Mouse (Mus musculus) limb, embryonic 14.5 days (tissue): ENCODE results near the gene Cisd1. TPM values are rescaled to one million over a fixed set of nuclear protein-coding genes. Genes with fewer than 3 reads are reported as not detected.

Source experiments
- ATAC-seq: fragments of 200-750 bp; cut with Nextera tagmentation; 2 replicates; pipeline ENCODE4 v1.8.0; 2017; ENCODE audit warnings: low read depth, moderate number of reproducible peaks, moderate TSS enrichment; ENCODE audit not compliant: low FRiP score
- DNase-seq: peaks from one replicate; pipeline ENCODE4 v3.0.0-alpha.2; 2015; ENCODE audit warnings: low spot score
- H3K27ac ChIP-seq: fragments of 300-500 bp; sonication (generic); replicated peaks from 2 replicates; pipeline ENCODE4 v1.5.1; 2014; ENCODE audit warnings: low read depth, mild to moderate bottlenecking, low read length, moderate library complexity, mixed read lengths
- H3K27me3 ChIP-seq: fragments of 300-500 bp; sonication (generic); 2 replicates; pipeline ENCODE4 v1.6.1; 2014; ENCODE audit warnings: low read length, mixed read lengths; ENCODE audit not compliant: control insufficient read depth, insufficient read depth
- H3K36me3 ChIP-seq: fragments of 300-500 bp; sonication (generic); 2 replicates; pipeline ENCODE4 v1.6.1; 2014; ENCODE audit warnings: mild to moderate bottlenecking, low read length, moderate library complexity, mixed read lengths; ENCODE audit not compliant: control insufficient read depth, insufficient read depth
- H3K4me1 ChIP-seq: fragments of 300-500 bp; sonication (generic); 2 replicates; pipeline ENCODE4 v1.6.1; 2014; ENCODE audit warnings: antibody characterized with exemption, low read length, mixed read lengths; ENCODE audit not compliant: control insufficient read depth, insufficient read depth
- H3K4me2 ChIP-seq: fragments of 300-500 bp; sonication (generic); replicated peaks from 2 replicates; pipeline ENCODE4 v1.6.1; 2014; ENCODE audit warnings: low read depth, mild to moderate bottlenecking, low read length, moderate library complexity; ENCODE audit not compliant: severe bottlenecking
- H3K4me3 ChIP-seq: fragments of 300-500 bp; sonication (generic); replicated peaks from 2 replicates; pipeline ENCODE4 v1.5.1; 2014; ENCODE audit warnings: low read length
- H3K9ac ChIP-seq: fragments of 300-500 bp; sonication (generic); 2 replicates; pipeline ENCODE4 v1.6.1; 2014; ENCODE audit warnings: mild to moderate bottlenecking, low read depth, low read length, moderate library complexity; ENCODE audit not compliant: severe bottlenecking
- H3K9me3 ChIP-seq: fragments of 300-500 bp; sonication (generic); 2 replicates; pipeline ENCODE4 v1.6.1; 2016; ENCODE audit warnings: low read length; ENCODE audit not compliant: control insufficient read depth
- POLR2A ChIP-seq: fragments of 200-500 bp; IDR thresholded peaks from 2 replicates; pipeline ENCODE4 v1.8.0; 2012; ENCODE audit warnings: inconsistent platforms, mild to moderate bottlenecking, moderate library complexity, borderline replicate concordance; ENCODE audit not compliant: insufficient read depth, insufficient read length; ENCODE audit errors: extremely low read depth
- WGBS: fragments of 180-500 bp; shearing (Covaris S2); extraction: QIAGEN DNeasy Blood & Tissue Kit; methylation state at CpG from one replicate; pipeline ENCODE4 v1.1.7; 2014; 5-methylcytosine and 5-hydroxymethylcytosine counted together
- polyA plus RNA-seq, 2 experiments: library from polyadenylated mRNA; depleted of rRNA in 1 of 2; stranded (reverse) in 1 of 2; unstranded in 1 of 2; fragments of >200 nt; fragmentation: Nextera tagmentation in 1 of 2; extraction: Ambion mirVana in 1 of 2; gene quantifications; 2 replicates each; pipeline versions ENCODE4 v1.2.1 to v1.2.3; 2012 to 2014

Cisd1 gene
- polyA plus RNA-seq, 2 experiments, result 35.7 to 80.0 TPM

DNA sequence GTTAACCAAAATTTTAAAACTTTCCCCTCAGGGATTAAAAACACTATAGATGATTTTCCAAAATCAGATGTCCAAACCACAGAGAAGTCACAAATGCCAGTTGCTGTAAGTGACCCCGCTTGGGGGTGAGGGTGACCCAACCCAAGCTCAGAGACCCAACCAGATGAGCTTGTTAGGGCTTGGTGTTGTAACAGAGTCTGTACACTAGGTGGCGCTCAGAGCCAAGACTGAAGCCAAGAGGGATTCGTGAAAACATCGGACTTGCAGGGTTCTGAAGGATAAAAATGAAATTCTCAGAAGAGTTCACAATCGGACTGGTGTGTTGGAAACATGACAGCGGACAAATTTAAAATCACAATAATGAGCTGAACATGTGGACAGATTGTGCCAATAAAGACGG lies 18.0 kb downstream of the Cisd1 start:
- Histone ChIP-seq H3K9me3 (no peaks in the 10 kb centered on the region), H3K27me3 (no peaks in the 10 kb centered on the region), H3K36me3 (peaks cover 12% of the 10 kb centered on the region), H3K4me2 (no peak overlapping the region), H3K4me1 (no peaks in the 10 kb centered on the region), H3K9ac (no peak overlapping the region), H3K4me3 (no peak overlapping the region), H3K27ac (no peak overlapping the region)
- 0 out of 2 replicates have a peak, but pooled peaks have one; percentile 62 for ATAC-seq
- 0 out of 2 replicates have a peak, but pooled peaks have one; percentile 15 for TF ChIP-seq POLR2A
- DNase-seq, result peak; percentile 67
- WGBS, result 10% methylated on average over 7 of the region's 7 CpGs

DNA sequence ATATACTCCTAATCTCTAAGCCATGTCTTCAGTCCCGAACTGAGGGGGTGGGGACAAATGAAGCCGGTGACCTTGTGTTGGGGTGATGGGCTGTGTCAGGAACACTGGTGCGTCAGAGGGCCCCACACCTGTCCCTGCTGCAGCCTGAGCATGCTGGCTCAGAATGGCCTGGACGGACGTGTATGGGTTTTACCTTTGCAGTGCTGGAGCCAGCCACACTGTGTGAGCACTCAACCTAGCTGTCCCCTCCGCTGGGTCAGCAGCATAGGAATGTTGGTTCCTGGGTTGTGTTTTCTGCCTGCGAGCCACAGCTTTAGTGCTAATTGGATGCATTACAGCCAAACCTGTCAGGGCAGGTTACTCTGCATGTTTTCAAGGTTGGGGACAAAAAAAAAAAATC lies 18.6 kb downstream of the Cisd1 start:
- no peaks in the 10 kb centered on the region for H3K4me1 ChIP-seq
- no peak overlapping the region for H3K9ac ChIP-seq
- no peaks in the 10 kb centered on the region for H3K9me3 ChIP-seq
- no peak overlapping the region for H3K4me3 ChIP-seq
- WGBS, result 63% methylated on average over 7 of the region's 7 CpGs
- peaks cover 12% of the 10 kb centered on the region for H3K36me3 ChIP-seq
- no peak overlapping the region for H3K4me2 ChIP-seq
- no peaks in the 10 kb centered on the region for H3K27me3 ChIP-seq
- H3K27ac ChIP-seq, result no peak overlapping the region
- no peak for DNase-seq
- ATAC-seq, result no peak
- no peak for TF ChIP-seq POLR2A

DNA sequence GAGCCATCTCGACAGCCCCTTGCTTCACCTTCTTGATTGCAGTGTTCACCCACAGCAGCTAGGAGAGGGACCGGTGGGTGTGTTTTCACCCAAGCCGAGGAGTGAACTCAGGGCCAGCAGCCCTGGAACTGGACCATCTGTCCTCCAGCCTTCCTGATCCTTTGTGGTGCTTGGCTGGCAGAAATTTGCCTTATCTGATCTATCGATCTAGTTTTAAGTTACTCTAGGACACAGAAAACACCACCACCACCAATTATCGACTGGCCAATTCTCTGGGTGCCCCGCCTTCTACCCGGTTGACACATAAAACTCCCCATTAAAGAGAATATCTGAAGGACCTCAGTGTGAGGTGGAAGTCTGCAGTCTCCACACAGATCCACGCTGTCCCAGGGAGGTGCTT lies 21.1 kb downstream of the Cisd1 start:
- DNase-seq, result no peak
- Histone ChIP-seq H3K27me3 (no peaks in the 10 kb centered on the region), H3K4me1 (no peaks in the 10 kb centered on the region), H3K27ac (no peak overlapping the region), H3K4me3 (no peak overlapping the region), H3K9ac (no peak overlapping the region), H3K36me3 (no peaks in the 10 kb centered on the region), H3K9me3 (no peaks in the 10 kb centered on the region), H3K4me2 (no peak overlapping the region)
- WGBS, result 76% methylated on average over 8 of the region's 8 CpGs
- no peak for TF ChIP-seq POLR2A
- no peak for ATAC-seq

DNA sequence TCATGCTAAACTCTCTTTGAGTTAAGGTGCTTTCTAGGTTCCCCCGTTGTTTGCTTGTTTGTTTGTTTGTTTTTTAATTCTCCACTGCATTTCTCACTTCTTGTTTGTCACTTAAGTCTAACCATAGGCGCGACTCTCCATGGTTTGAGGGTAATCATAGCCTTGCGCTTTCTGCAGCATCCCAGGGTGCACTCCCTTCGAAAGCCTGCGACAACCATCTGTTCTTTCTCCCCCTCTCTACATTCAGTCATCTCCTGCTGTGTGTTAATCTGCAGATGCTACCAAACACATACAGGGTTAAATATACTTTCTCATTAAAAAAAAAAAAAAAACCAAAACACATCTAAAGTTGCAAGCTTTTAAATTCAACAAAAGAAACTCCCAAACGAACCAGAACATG lies 28.3 kb downstream of the Cisd1 start:
- 69% methylated on average over 7 of the region's 7 CpGs for WGBS
- Histone ChIP-seq H3K4me3 (no peak overlapping the region), H3K27ac (no peak overlapping the region), H3K36me3 (no peaks in the 10 kb centered on the region), H3K4me2 (no peak overlapping the region), H3K4me1 (no peaks in the 10 kb centered on the region), H3K9ac (no peak overlapping the region), H3K9me3 (no peaks in the 10 kb centered on the region), H3K27me3 (no peaks in the 10 kb centered on the region)
- TF ChIP-seq POLR2A, result no peak
- ATAC-seq (no peak), DNase-seq (no peak)

DNA sequence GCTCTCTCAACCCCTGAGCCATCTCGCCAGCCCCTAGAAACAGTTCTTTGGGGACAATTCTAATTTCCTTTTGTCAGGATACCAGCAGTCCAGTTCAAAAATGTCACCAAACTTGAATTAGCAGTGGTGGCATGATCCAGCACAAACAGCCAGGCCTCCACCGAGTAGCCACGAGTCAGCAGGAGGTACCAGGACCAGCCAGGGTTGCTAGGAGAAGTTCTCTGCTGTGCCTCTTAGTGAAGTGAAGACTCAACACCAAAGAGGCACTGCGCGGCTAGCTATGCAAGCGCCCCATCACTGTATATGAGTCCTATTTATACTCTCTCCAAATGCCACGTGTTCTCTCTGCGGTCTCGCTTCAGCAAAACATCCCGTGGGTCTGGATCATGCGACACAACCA lies 28.7 kb downstream of the Cisd1 start:
- H3K4me1 ChIP-seq, result no peaks in the 10 kb centered on the region
- no peak for ATAC-seq
- H3K9ac ChIP-seq, result no peak overlapping the region
- WGBS, result 81% methylated on average over 11 of the region's 11 CpGs
- H3K27ac ChIP-seq, result no peak overlapping the region
- H3K9me3 ChIP-seq, result no peaks in the 10 kb centered on the region
- TF ChIP-seq POLR2A, result no peak
- H3K27me3 ChIP-seq, result no peaks in the 10 kb centered on the region
- H3K4me2 ChIP-seq, result no peak overlapping the region
- no peak overlapping the region for H3K4me3 ChIP-seq
- H3K36me3 ChIP-seq, result no peaks in the 10 kb centered on the region
- no peak for DNase-seq

DNA sequence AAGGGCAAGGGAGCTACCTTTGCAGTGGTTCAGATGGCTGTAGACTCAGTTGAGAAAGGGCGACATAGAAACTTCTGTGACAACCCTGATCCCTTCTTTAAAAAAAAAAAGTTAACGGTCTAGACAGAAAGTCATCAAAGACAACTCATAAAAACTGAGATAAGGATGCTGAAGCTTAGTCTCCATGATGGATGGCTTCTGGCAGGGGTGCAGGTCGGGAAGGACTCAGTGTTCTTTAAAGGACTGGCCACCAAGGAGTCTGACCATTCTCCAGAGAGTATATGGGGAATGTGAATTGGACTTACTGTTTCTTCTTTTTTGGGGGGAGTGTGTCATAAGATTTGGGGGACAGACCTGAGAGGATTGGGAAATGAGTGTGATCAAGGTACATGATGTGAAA lies 30.2 kb downstream of the Cisd1 start:
- Histone ChIP-seq H3K9me3 (no peaks in the 10 kb centered on the region), H3K27ac (no peak overlapping the region), H3K27me3 (no peaks in the 10 kb centered on the region), H3K9ac (no peak overlapping the region), H3K4me2 (no peak overlapping the region), H3K4me1 (no peaks in the 10 kb centered on the region), H3K4me3 (no peak overlapping the region), H3K36me3 (no peaks in the 10 kb centered on the region)
- no peak for DNase-seq
- TF ChIP-seq POLR2A, result no peak
- WGBS, result 60% methylated on average over 3 of the region's 3 CpGs
- ATAC-seq, result no peak
